Mouse (Mus musculus): Measurements from ENCODE around the gene Il17re.

Il17re gene

DNA sequence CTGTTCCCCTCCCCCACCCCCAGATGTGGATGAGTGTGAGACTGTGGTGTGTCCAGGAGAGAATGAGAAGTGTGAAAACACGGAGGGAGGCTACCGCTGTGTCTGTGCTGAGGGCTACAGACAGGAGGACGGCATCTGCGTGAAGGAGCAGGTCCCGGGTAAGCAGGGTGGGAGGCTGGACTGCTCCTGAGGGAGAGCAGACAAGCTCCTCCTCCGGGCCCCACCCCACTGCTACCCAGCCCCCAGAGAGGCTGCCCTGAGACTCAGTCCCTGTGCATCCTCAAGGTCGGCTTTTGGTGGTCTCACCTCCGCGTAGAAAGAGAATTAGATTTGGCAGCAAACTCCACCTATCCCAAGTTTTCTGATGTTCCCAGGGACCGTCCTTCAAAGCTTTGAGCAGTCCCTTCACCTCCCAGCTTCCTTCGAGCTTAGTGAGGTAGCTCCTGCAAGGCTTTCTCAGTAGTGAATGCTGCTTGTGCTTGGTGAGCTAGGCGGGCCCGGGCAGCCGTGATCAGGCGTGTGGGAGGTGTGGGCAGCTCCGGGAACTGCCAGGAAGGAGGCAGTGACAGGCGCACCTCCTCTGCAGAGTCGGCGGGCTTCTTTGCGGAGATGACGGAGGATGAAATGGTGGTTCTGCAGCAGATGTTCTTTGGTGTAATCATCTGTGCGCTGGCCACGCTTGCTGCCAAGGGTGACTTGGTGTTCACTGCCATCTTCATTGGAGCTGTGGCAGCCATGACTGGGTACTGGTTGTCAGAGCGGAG is 34.0 kb downstream of the Il17re start:
- DNase-seq, result peak; percentile 25

- DNase-seq, result peak; percentile 56
These were observed 36.0 kb downstream of the Il17re start for GRCm38 (mm10) chr6:113494258-113494788.

DNA sequence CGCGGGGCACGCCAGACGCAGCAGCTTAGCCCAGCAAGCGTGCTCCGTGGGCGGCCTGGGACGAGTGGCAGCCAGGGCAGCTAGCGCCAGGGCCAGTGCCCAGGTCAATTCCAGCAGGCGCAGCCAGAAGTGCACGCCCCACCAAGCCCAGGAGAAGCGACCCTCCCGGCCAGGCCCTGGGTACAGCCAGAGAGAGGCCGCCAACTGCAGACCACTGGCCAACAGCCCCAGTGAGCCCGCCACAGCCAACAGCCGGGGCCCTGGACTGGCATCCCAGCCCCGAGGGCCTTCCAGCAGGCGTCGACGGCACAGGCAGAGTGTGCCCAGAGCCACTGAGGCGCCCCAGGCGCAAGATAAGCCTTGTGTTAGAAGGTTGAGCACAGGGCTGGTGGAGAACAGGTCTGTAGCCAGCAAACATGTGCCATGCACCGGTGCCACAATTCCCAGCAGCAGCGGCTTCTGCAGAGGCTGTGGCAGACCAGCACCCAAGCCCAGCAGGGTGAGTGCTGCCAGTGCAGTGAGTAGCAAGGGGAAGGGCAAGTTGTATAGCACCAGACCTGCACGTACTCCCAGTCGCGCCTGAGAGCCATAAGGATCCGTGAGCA is 36.9 kb downstream of the Il17re start:
- DNase-seq, result no peak

GRCm38 (mm10) chr6:113499346-113499745 is 41.1 kb downstream of the Il17re start:
- no peak for DNase-seq

DNA sequence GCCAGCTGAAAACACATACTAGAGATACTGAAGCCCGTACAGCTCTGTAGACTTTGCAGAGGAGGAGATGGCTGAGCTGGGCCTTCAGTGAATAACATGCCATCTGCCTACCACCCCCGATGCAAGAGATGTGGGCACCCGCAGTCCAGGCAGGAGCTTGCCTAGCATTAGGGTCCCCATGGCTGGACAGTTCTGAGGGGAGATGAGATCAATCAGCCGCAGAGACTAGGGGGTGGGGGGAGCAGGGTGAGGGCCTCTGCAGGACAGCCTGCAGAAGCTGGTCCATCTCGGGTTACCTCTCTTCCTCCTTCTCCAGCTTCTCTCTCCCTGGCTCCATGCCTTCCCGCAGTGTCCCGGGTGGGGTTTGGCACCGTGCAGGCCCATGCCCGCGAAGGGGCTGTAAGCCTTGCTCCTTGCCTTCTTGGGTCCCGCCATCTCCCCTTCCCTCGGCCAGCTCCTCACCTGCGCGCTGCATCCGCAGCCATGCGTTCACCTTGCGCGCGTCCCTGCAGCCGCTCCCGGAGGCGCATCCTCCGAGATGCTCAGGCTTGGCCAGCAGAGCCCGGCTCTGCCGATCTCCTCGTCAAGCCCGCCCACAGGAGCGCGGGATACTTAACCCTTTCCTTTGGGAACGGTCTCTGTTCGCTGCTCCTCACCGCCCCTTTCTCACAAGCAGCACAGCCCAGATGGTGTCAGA is 43.3 kb downstream of the Il17re start, which contains the start of gene Prrt3:
Prrt3 (minus strand) TSS at position 544 of the 697 bp plus-strand sequence.
- DNase-seq, result peak; percentile 85

DNA sequence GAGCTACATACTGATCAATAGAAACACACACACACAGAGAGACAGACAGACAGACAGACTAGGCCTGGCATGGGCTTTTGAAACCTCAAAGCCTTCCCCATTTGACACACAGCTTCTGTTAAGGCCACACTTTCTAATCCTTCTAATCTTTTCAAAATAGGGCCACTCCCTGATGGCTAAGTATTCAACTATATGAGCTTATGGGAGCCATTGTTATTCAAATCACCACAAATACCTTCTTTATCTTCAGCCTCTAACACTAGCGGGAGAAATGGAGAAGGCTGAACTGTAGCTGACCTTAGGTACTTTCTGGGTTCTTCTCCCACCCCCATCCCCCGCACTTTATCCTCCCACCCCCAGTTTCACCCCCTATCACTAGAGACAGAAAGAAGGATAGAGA is 44.5 kb downstream of the Il17re start:
- no peak for DNase-seq

GRCm38 (mm10) chr6:113505689-113506088 is 47.4 kb downstream of the Il17re start:
- no peak for DNase-seq

DNA sequence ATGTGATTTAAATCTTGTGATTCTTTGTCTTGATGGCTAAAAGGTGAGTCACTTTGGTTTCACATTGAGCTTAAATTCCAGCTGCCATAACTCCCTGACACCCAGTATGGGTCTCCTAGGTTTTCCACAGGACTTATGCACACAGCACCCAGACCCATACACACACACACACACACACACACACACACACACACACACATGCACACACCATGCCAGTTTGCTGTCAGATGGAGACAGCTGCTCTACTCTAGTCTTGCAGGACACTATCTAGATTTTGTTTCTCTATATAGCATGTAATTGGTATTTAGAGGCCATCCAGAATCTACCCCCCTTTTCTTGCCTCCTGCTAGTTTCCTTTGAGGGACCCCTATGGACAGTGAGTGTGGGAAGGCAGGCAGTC is 48.8 kb downstream of the Il17re start:
- DNase-seq, result no peak

GRCm38 (mm10) chr6:113508272-113508946 is 50.1 kb downstream of the Il17re start:
- peak; percentile 54 for DNase-seq

GRCm38 (mm10) chr6:113508947-113509280 is 50.6 kb downstream of the Il17re start:
- DNase-seq, result peak; percentile 87

DNA sequence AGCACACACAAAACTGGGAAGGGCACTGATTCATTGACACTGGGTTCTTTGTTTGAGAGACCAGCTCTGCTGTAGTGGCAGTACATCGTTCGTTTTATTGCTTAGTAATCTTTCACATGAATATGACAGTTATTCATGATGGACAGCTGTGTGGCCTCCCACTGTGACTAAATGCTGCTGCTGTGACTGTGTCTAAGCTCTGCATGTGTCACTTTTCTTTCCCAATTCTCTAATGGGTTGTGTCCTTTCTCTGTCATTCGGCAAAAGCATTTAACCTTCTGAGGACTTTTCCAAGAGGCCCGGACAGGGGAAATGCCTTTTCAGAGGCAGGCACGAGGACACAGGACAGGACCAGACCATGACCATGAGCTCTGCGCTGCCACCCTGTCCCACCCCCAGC is 55.7 kb downstream of the Il17re start:
- no peak for DNase-seq

GRCm38 (mm10) chr6:113514600-113514999 is 56.3 kb downstream of the Il17re start:
- no peak for DNase-seq

DNA sequence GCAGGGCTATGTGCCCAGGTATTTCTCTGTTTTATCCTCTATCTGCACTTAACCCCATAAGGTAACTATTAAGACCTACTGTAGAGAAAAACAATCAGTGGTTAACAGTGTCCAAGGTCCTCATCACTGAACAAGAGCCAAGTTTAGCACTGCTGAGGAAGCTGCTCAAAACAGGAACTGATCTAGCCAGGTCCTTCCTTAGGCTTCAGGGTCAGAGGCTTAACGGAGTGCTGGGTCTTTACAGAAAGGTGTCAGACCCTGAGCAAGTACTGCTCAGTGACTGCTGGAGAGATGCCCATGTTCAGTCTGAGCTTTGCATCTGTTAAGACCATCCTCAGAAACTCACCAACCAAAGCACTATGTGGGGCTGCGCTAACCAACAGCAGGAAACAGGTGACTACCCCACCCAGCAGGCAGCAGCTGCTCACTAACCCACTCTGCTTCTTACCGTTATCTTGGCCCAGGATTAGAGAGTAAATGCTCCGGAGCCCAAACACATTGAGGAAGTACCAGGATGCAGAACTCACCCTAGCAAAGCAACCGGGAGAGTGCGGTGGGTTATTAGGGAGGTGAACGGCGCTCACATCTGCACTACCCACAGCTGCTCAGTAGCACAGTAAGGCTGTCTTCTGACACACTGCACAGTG is 59.3 kb downstream of the Il17re start:
- DNase-seq, result no peak
